Mouse (Mus musculus) lung, adult 2 months (tissue): ENCODE measurements around the gene Pds5b.
"Not testable (repeated sequence)": the region's sequence is repeated elsewhere in the genome, so short reads cannot be mapped to it uniquely, and the experiment has no call there.

Experiments used
- CTCF ChIP-seq: fragments of 200-500 bp; IDR thresholded peaks from 2 replicates; pipeline ENCODE4 v1.5.1; 2011; ENCODE audit warnings: mild to moderate bottlenecking, low read length, control low read depth; ENCODE audit not compliant: insufficient read depth
- POLR2A ChIP-seq: fragments of 200-500 bp; IDR thresholded peaks from 2 replicates; pipeline ENCODE4 v1.6.1; 2011; ENCODE audit warnings: low read depth, mild to moderate bottlenecking, control low read depth, low read length, borderline replicate concordance; ENCODE audit errors: extremely low read depth

DNA sequence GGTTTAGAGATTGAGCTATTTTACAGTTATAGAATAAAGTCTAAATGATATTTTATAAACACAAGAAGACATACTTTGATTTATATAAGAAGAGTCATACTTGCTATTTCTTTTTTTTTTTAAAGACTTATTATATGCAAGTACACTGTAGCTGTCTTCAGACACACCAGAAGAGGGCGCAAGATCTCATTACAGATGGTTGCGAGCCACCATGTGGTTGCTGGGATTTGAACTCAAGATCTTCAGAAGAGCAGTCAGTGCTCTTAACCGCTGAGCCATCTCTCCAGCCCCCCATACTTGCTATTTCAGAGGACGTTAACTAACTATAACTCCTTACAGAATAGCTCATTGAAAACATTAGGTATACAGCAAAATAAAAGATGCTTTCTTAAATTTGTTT is 30.1 kb upstream of the Pds5b start:
- TF ChIP-seq POLR2A, CTCF: not testable (repeated sequence)
